Mouse (Mus musculus): Measurements from ENCODE around the gene Plekha5.
A peak's percentile ranks its signal among the peaks of the same experiment; 100 is the strongest.

Plekha5 gene

DNA sequence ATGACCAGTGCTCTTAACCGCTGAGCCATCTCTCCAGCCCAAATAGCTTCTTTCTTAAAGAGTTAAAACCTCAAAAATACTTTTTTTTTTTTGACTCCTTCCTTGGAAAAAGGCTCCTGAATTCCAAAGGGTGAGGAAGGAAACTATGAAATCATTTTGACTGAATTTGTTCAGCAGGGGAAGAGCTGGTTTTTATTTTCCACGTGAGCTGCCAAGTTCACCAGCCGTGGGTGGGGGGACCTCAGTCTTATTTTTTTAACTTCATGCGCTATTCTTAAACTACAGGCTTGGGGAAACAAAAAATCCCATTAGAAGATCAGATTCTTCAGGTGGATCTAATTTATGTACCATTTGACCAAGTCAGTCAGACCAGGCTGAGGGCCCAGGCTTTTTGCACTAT, 187.4 kb downstream of the Plekha5 start:
- DNase-seq (ENCODE audit: low read depth, low spot score) = no peak

DNA sequence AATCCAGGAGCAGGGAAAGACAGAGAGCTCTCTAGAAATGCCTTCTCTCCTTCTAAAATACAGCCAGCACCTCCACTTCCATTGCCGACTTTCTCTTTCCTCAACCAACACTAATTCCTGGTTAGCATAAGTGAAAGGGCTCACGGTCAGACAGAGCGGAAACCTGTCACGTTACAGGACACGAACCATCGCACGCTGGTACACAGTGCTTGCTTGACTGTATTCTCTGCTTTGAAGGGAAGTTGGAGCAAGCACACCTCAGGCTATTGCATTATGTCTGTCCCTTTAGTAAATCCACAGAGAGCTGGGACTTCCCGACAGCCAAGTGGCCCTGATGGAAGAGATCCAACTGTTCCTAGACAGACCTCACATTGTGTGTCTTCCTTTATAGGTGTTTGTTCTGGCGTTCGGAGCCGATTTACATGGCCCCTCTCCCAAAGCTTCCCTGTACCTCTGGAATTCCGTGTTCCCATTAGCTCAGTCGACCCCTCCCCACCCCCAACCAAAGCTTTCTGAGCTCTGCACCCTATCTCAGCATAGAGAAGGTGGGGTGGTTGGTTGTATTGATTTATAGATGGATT, 188.1 kb downstream of the Plekha5 start:
- no peak for DNase-seq (ENCODE audit: low read depth, low spot score)

DNA sequence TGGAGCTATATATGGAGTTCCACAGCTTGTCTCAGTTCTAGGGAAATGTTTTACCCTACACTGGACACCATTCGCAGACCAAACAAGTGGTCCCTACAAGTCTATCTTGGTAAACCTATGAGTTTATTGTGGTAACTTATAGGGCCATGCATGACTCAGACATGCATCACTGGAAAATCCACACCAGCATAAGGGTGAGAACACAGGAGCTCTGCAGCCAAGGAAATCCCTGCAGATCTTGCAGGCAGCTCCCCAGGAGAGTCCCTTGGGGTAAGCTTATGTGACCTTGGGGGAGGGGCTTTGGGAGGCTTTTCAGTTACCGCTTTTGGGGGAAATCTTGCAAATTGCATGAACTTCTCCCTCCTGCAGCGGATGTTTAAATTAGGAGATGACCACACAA, 190.0 kb downstream of the Plekha5 start:
- no peak for DNase-seq (ENCODE audit: low read depth, low spot score)

DNA sequence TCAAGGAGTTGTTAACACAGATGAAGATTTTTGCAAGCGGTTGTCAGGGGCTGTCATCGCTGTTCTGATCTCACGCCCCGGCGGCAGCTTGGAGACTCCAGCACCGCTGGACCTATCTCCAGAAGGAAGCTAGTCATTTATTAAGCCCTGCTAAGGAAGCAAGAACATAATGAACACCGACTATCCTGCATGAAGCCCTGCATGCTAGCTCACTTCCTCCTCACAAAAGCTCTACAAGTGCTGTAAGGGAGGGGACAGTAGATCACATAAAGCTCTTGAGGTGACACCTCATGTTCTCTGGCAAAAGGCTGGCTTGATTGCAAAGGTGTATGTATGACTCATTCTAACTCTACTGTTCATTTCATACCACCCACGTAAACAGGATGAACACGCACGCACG, 190.9 kb downstream of the Plekha5 start:
- no peak for DNase-seq (ENCODE audit: low read depth, low spot score)

DNA sequence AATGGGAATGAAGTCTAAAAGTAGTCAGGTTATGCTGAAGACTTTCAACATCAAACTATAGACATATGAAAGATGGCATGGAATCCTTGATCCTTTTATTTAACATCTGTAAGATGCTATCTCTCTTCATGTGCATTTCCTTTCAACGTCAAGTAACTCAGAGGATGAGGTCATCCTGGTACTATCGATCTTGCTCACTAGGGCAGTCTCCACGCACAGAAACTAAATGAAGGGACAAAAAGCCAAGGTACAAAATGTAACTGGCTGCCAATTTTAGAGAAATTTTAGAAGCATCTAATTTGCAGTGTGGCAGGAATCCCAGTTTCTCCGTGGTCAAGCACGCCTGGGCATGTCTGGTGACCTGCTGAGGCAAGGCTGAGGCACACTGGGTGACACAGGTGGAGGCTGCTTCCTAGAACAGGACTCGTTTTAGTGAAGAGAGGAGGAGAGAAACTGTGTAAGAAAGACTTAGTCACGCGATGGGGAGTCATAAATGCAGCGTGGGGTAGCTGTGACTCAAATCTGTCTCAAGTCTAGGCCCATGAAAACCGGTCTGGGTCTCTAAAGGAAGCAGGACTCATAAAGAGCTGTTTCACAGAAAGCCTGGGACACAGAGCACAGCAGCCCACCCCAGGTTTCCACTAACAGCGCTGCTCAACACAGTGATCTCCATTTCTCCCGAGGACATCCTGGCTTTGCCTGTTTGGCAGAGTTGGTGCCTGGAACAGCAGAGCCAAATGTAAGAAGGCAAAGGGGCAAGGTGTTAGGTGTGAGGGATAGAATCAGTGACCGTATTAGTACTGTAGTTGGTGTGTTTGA, 196.9 kb downstream of the Plekha5 start:
- DNase-seq (ENCODE audit: low read depth, low spot score) = no peak

- no peak for DNase-seq (ENCODE audit: low read depth, low spot score)
These were observed 197.8 kb downstream of the Plekha5 start for GRCm38 (mm10) chr6:140621622-140622021.

DNA sequence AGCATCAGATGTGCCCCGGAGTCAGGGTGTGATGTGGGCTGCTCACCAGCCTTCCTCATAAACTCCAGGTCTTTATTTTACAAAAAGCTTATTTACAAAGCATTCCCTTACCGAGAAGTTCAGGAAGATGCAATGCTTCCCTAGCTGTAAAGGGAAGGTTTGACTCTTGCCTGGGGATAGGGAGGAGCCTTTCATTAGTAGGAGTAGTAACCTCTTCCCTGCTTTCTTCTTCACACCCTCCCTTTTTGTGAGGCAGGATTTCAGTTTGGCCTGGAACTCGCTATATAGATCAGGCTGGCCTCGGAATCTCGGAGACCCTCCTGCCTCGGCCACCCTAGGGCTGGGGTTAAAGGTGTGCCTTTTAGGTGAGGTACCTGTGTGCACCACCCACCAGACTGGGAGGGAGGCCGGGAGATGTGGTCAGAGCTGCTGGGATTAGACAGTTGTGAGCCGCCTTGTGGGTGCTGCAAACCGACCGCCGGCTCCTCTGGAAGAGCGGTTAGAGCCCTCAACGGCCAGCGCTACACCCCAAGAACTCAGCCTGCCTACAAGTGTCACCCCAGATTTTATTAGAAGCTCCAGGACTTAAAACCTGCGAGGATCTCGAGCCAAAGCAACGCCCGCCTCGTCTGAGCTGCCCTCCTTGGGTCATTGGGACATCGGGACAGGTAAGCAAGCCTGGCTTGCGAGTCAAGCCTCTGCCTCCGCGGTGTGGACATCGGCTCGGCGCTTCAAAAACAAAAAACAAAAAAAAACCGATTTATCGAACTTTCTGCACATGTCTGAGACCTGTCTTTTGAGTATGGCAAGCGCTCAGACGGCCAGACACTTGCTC, 198.8 kb downstream of the Plekha5 start, which contains the start of gene Aebp2:
TSS of gene Aebp2 (plus strand) at position 273 of the 835 bp plus-strand sequence.
- peak; percentile 70 for DNase-seq (ENCODE audit: low read depth, low spot score)

GRCm38 (mm10) chr6:140623226-140624095, 199.6 kb downstream of the Plekha5 start:
- DNase-seq (ENCODE audit: low read depth, low spot score) = peak; percentile 89

- DNase-seq (ENCODE audit: low read depth, low spot score) = peak; percentile 75
These were observed 200.5 kb downstream of the Plekha5 start for GRCm38 (mm10) chr6:140624096-140625051.

DNA sequence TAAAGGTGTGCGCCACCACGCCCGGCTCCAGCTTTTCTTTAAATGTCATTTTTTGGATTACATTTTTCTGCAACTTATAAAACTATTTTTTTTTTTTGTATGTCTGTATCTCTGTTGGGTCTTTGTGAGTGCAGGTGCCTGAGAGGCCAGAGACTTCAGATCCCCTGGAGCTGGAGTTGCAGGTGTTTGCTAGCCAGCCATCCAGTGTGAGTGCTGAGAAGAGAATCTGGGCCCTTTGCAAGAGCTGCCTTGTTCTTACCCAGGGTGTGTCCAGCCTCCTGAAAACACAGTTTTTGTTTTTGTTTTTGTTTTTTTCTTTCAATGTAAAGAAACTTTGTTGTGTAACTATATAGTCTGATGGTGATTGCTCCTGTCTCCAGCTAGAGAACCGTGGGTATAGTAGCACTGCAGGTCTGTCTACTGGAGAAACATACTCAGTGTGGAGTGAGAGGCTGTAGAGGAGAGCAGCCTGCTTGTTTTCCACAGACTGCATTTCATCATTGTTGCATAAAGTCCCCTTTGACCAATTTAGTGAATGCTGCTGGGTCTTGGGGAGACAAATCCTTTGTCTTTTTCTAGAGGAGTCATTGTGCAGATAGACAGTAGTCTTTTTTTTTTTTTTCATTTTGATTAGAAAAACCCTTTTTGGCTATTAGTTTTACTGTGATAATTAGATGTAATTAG, 205.5 kb downstream of the Plekha5 start:
- no peak for DNase-seq (ENCODE audit: low read depth, low spot score)

DNA sequence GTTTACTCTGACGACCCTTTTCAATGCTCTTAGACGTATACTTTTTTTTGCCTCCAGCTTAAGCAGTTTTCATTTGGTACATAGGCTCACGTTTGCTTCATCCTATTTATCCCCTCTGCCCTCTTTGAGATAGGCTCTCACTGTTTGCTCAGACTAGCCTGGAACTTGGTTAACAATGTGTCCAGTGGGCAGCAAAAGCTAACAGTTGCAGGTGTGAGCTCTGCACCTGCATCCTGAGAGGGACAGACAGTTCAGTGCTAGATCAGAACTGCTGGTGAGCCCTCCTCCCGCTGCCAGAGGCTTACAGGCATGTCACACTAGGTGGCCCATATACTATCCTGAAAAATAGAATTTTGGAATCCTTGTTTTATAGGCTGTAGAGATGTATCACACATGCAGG, 206.5 kb downstream of the Plekha5 start:
- DNase-seq (ENCODE audit: low read depth, low spot score) = no peak

GRCm38 (mm10) chr6:140633616-140634015, 209.8 kb downstream of the Plekha5 start:
- no peak for DNase-seq (ENCODE audit: low read depth, low spot score)

- no peak for DNase-seq (ENCODE audit: low read depth, low spot score)
These were observed 212.4 kb downstream of the Plekha5 start for GRCm38 (mm10) chr6:140636290-140636689.

GRCm38 (mm10) chr6:140642010-140642409, 218.2 kb downstream of the Plekha5 start:
- DNase-seq (ENCODE audit: low read depth, low spot score) = no peak

DNA sequence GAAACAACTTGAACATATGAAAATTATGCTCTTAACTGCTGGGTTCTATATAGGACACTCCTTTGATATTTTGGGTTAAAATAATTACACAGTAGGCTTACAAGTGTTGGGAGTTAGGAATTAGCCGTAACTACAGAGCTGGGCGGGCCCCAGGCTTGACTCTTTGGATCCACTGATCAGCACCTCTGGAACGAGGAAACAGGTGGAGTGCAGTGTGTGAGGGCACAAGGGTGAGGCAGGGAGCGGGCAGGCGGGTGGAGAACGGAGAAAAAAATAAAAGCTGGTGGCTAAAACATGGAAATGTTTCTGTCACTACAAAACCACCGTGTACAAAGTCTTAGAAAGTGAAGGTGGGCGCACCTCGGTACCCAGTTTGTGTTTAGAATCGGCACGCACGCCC, 218.8 kb downstream of the Plekha5 start:
- no peak for DNase-seq (ENCODE audit: low read depth, low spot score)

- DNase-seq (ENCODE audit: low read depth, low spot score) = no peak
These were observed 222.1 kb downstream of the Plekha5 start for GRCm38 (mm10) chr6:140645931-140646330.

Data from R1 (cell line).